8 mouse cellular contexts compared by ENCODE assay signal in the genomic region with DNA sequence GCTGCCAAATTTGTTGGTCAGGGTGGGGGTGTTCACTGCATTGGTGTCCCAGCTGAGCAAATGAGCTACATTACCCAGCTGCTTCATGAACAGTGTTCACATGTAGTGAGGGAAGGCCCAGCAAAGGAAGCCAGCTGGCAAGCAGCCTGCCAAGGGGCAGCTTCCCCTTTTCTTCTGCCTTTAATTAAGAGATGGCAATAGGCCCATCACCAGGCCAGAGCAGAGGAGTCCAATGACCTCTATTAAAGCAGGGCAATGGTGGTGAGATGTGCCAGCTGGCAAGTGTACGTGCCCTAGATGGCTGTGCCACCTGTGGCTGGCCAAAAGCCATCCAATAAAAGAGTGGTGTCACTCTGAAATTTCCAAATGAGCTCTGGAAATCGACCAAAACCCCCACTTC.
DNase-seq lines count a peak whose midpoint lies in the region; ATAC-seq lines count a peak whose summit lies in the region.
"Had no signal": no experiment of that assay in that cellular context is flagged by ENCODE, and none has a peak within 500 bp of the region (broad histone marks: within the 10 kb centered on the region; RNA-seq: fewer than 3 reads in every experiment).

No protein-coding gene starts in this region.

- H3K36me3 ChIP-seq in midbrain, embryonic 12.5 days, result no peaks in the 10 kb centered on the region
- no peaks in the 10 kb centered on the region for H3K36me3 ChIP-seq in midbrain, embryonic 11.5 days (ENCODE audit: control insufficient read depth, insufficient read depth, low read length)

- no peaks in the 10 kb centered on the region for H3K4me1 ChIP-seq in midbrain, embryonic 12.5 days
- no peaks in the 10 kb centered on the region for H3K4me1 ChIP-seq in midbrain, embryonic 11.5 days (ENCODE audit: control insufficient read depth, insufficient read depth, low read length)

- H3K9ac ChIP-seq in midbrain, embryonic 12.5 days (replicated peaks), result no peak overlapping the region
- no peak overlapping the region for H3K9ac ChIP-seq in midbrain, embryonic 11.5 days (ENCODE audit: low read length)

- 65% methylated on average over 2 of the region's 2 CpGs for WGBS in midbrain, embryonic 12.5 days
- 74% methylated on average over 2 of the region's 2 CpGs for WGBS in midbrain, embryonic 11.5 days

- DNase-seq in midbrain, embryonic 11.5 days (ENCODE audit: low spot score, missing footprints), result no peak
- DNase-seq in frontal cortex, postnatal 14 days (ENCODE audit: low spot score in 2 of 2), result peak; percentile 21 to 46
- DNase-seq in left cerebral cortex, postnatal 10 days (ENCODE audit: extremely low spot score in 1 of 2, low spot score in 2 of 2), result peak; percentile 56 to 67
- peak; percentile 72 for DNase-seq in right cerebral cortex, postnatal 4 days
- no peak for DNase-seq in adrenal gland, postnatal 14 days
- DNase-seq: lung, adult 18-20 months had no signal

- no peaks in the 10 kb centered on the region for H3K27me3 ChIP-seq in midbrain, embryonic 12.5 days
- no peaks in the 10 kb centered on the region for H3K27me3 ChIP-seq in midbrain, embryonic 11.5 days (ENCODE audit: control insufficient read depth, insufficient read depth, low read length)

- no peak overlapping the region for H3K27ac ChIP-seq in midbrain, embryonic 12.5 days (replicated peaks)
- H3K27ac ChIP-seq in midbrain, embryonic 11.5 days (ENCODE audit: low read depth, low read length), result no peak overlapping the region

- H3K4me3 ChIP-seq in midbrain, embryonic 12.5 days, result no peak overlapping the region
- H3K4me3 ChIP-seq in midbrain, embryonic 11.5 days (ENCODE audit: low read depth, low read length), result no peak overlapping the region

- no peak overlapping the region for H3K4me2 ChIP-seq in midbrain, embryonic 12.5 days (replicated peaks)
- H3K4me2 ChIP-seq in midbrain, embryonic 11.5 days, result no peak overlapping the region

- intact Hi-C loops in left cerebral cortex, postnatal 10 days (cut with DNase I), result no loop called here

- ATAC-seq in midbrain, embryonic 12.5 days (ENCODE audit: low FRiP score, low read depth), result peak; percentile 63; the same call in 1 of the 2 replicates
- no peak for ATAC-seq in midbrain, embryonic 11.5 days (ENCODE audit: low FRiP score)
- no peak for ATAC-seq in monocyte, adult 5-6 weeks (replicated peaks; ENCODE audit: insufficient number of reproducible peaks, low FRiP score, low TSS enrichment, poor library complexity, severe bottlenecking)

- no peaks in the 10 kb centered on the region for H3K9me3 ChIP-seq in midbrain, embryonic 12.5 days
- no peaks in the 10 kb centered on the region for H3K9me3 ChIP-seq in midbrain, embryonic 11.5 days (ENCODE audit: control insufficient read depth, low read length)

Comparison
In these comparisons a context has a peak if more than half of its experiments do, and no peak if none do; other contexts are left out.
1. DNase-seq: peak in frontal cortex, postnatal 14 days (2 of 2), left cerebral cortex, postnatal 10 days (2 of 2) and right cerebral cortex, postnatal 4 days (single experiment); none in midbrain, embryonic 11.5 days (single experiment) and adrenal gland, postnatal 14 days (single experiment).